Comparison of ENCODE assay signal across 11 mouse cellular contexts in the genomic region with DNA sequence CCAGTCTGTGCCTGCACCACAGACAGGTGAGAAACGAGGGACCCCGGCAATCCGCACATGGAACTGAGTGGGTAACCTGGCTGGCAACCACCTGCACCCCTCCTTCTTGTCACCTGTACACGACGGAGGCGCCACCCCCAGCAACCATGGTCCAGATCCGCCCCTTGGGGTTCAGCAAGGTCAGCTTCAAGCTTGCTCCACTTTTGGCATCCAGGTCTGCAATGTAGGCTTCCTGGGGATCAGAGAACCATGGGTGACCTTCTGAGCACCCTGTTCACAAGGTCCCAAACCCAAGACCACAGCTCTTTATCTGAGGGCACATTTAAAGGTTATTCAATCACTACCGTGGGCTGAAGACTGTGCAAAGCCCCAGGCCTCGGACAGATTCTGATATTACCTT. TPM values are rescaled to one million over a fixed set of nuclear protein-coding genes. Genes with fewer than 3 reads are reported as not detected.
"Had no signal": no experiment of that assay in that cellular context is flagged by ENCODE, and none has a peak within 500 bp of the region (broad histone marks: within the 10 kb centered on the region; RNA-seq: fewer than 3 reads in every experiment).

No protein-coding gene starts in this region.

- H3K27me3 ChIP-seq: limb, embryonic 15.5 days; liver, embryonic 13.5 days; midbrain, embryonic 12.5 days had no signal

- DNase-seq: layer of hippocampus, adult 9-11 months; layer of hippocampus, postnatal 36 days; liver, embryonic 13.5 days; lung, adult 18-20 months; retina, postnatal 1 day; thymus, postnatal 36 days had no signal

- H3K4me2 ChIP-seq: limb, embryonic 15.5 days; liver, embryonic 13.5 days; midbrain, embryonic 12.5 days had no signal

- H3K4me1 ChIP-seq: limb, embryonic 15.5 days had no signal

- ATAC-seq: midbrain, embryonic 16.5 days had no signal

- H3K27ac ChIP-seq: kidney, postnatal 0 days; limb, embryonic 15.5 days; liver, embryonic 13.5 days; midbrain, embryonic 12.5 days had no signal

- H3K9me3 ChIP-seq: limb, embryonic 15.5 days; liver, embryonic 13.5 days; midbrain, embryonic 12.5 days had no signal

- H3K4me3 ChIP-seq: limb, embryonic 15.5 days; liver, embryonic 13.5 days; midbrain, embryonic 12.5 days had no signal

- H3K9ac ChIP-seq: limb, embryonic 15.5 days; liver, embryonic 13.5 days; midbrain, embryonic 12.5 days had no signal

RNA-seq across cellular contexts. Expression of a gene that starts 29.6 kb away (rescaled TPM):
- total RNA-seq: megakaryocyte-erythroid progenitor cell, adult 5-6 weeks had no signal
